Mouse (Mus musculus) midbrain, embryonic 15.5 days (tissue): ENCODE measurements around the gene Olfml3. TPM values are rescaled to one million over a fixed set of nuclear protein-coding genes. Genes with fewer than 3 reads are reported as not detected.
A peak's percentile ranks its signal among the peaks of the same experiment; 100 is the strongest.

ENCODE experiments used
- ATAC-seq: fragments of 200-750 bp; cut with Nextera tagmentation; replicated peaks from 2 replicates; pipeline ENCODE4 v1.8.0; 2017; ENCODE audit warnings: moderate TSS enrichment
- H3K27ac ChIP-seq: fragments of 300-500 bp; sonication (generic); 2 replicates; pipeline ENCODE4 v1.5.1; 2015; ENCODE audit warnings: mild to moderate bottlenecking, inconsistent platforms
- H3K27me3 ChIP-seq: fragments of 300-500 bp; sonication (generic); replicated peaks from 2 replicates; pipeline ENCODE4 v1.6.1; 2015; ENCODE audit warnings: inconsistent platforms
- H3K36me3 ChIP-seq: fragments of 300-500 bp; sonication (generic); replicated peaks from 2 replicates; pipeline ENCODE4 v1.6.1; 2015; ENCODE audit warnings: inconsistent platforms
- H3K4me1 ChIP-seq: fragments of 300-500 bp; sonication (generic); 2 replicates; pipeline ENCODE4 v1.6.1; 2015; ENCODE audit warnings: inconsistent platforms
- H3K4me2 ChIP-seq: fragments of 300-500 bp; sonication (generic); 2 replicates; pipeline ENCODE4 v1.6.1; 2015; ENCODE audit warnings: inconsistent platforms, mild to moderate bottlenecking, moderate library complexity
- H3K4me3 ChIP-seq: fragments of 300-500 bp; sonication (generic); 2 replicates; pipeline ENCODE4 v1.5.1; 2015; ENCODE audit warnings: mild to moderate bottlenecking, inconsistent platforms
- H3K9ac ChIP-seq: fragments of 300-500 bp; sonication (generic); 2 replicates; pipeline ENCODE4 v1.6.1; 2015; ENCODE audit warnings: mild to moderate bottlenecking, inconsistent platforms
- H3K9me3 ChIP-seq: fragments of 300-500 bp; sonication (generic); 2 replicates; pipeline ENCODE4 v1.6.1; 2016; ENCODE audit warnings: inconsistent platforms
- WGBS: fragments of 180-500 bp; shearing (Covaris S2); methylation state at CpG from one replicate; pipeline ENCODE4 v1.1.7; 2015; ENCODE audit warnings: mixed read lengths; 5-methylcytosine and 5-hydroxymethylcytosine counted together
- polyA plus RNA-seq: library from polyadenylated mRNA; unstranded; fragments of >200 nt; fragmentation: Nextera tagmentation; extraction: Ambion mirVana; gene quantifications from 2 replicates; pipeline ENCODE4 v1.2.1, GENCODE M21; 2015

Olfml3 gene
- polyA plus RNA-seq, result 4.8 and 6.5 TPM in 2 replicates

DNA sequence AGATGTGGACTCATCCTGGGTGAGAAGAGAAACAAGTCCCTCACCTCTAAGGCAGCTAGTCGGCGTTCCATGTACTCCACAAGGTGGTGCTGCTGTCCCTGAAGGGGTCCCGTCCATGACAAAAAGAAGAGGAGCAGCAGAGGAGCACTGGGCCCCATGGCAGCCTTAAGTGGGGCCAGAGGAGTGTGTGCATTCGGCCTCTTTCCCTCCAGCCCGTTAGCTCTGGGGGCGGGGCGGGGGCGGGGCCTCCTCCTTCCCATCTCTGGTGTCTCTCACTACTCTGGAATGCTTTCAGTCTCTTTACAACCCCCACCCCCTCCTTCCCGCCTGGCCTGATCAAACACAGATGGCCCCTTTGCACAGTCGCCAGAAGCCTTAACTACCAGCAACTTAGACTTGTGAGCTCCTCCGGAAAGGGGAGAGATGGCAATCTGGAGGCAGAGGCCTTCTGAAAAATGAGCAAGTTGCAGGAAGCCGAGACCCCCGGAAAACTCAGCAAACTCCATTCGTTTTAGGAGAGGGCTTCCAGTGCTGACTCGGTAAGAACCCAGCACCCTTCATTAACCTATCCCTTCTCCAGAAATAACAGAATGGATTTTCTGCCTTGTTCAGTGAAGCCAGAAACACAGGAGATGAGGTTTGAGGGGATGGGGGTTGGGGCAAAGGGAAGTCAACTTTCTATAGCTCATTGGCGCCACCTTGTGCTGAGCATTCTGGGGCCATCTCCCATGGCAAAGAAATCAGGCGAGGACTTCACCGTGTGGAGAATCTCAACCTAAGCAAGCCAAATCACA lies at the start of gene Olfml3:
Gene Olfml3, minus strand, starts transcription at position 224 of the 794 bp plus-strand sequence.
- Histone ChIP-seq H3K4me1 (peaks cover 42% of the 10 kb centered on the region), H3K27ac (peak within 1 kb of the TSS; percentile 72), H3K4me2 (peak within 1 kb of the TSS; percentile 46), H3K36me3 (no peaks in the 10 kb centered on the region; the same call in 1 of the 2 replicates), H3K9ac (peak within 1 kb of the TSS; percentile 25; the same call in 1 of the 2 replicates), H3K4me3 (peak within 1 kb of the TSS; percentile 16), H3K9me3 (no peaks in the 10 kb centered on the region), H3K27me3 (no peaks in the 10 kb centered on the region)
- ATAC-seq, result peak; percentile 44
- WGBS, result 1% methylated on average over 18 of the region's 18 CpGs

DNA sequence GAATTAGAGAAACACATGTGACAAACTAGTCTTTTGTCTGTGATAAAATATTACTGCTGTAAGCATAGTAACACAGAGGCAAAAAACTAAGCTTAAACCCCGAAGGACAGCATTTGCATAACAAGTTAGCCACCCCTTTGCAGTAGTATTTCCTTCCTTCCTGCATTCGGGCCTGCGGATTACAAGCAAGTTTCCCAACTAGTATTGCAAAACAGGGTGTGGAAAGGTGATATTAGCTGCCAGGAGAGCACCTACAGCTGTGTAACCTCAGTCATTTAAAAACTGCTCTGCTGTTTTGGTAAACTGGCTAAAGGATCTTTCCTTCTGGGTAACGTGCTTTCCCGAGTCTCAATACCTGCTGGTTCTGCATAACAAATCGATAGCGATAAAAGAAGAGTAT lies 49.4 kb upstream of the Olfml3 start:
- Histone ChIP-seq H3K9ac (no peak overlapping the region), H3K4me2 (no peak overlapping the region), H3K4me3 (no peak overlapping the region), H3K27me3 (no peaks in the 10 kb centered on the region), H3K27ac (no peak overlapping the region), H3K9me3 (no peaks in the 10 kb centered on the region), H3K4me1 (peaks cover 29% of the 10 kb centered on the region), H3K36me3 (no peaks in the 10 kb centered on the region)
- 64% methylated on average over 7 of the region's 7 CpGs for WGBS
- no peak for ATAC-seq

DNA sequence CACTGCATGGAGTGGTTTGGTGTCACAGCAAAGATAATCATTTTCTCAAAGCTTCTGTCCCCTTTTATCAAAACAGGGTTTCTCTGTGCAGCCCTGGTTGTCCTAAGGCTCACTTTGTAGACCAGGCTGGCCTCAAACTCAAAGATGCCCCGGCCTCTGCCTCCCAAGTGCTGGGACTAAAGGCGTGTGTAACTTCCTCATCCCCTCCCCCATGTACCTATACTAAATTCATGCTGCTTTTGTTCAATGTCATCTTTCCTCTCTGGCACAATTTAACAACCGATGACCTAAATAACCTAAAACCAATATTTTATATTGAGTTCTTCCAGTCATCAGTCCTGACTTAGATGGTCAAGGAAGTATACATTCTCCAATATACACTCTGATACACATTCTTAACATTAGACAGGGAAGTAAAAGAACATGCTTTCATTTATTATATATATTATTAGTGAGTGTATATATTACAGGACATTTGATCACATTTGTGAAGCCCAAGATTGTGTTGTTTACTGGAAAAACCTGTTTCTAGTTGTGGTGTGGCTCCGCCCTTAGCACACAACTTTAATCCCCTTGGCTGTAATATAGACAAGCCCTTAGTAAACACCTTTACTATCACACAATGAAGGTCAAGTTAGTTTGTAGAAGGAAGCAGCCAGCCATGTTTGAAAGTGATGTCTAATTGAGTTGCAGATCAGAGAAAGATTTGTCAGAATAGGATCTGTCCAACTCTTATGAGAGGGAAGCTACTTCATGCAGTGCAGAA lies 45.2 kb upstream of the Olfml3 start:
- Histone ChIP-seq H3K4me3 (no peak overlapping the region), H3K36me3 (no peaks in the 10 kb centered on the region), H3K4me2 (no peak overlapping the region), H3K27me3 (no peaks in the 10 kb centered on the region), H3K27ac (no peak overlapping the region), H3K4me1 (peaks cover 10% of the 10 kb centered on the region), H3K9me3 (no peaks in the 10 kb centered on the region), H3K9ac (no peak overlapping the region)
- WGBS, result 91% methylated on average over 4 of the region's 4 CpGs
- no peak for ATAC-seq

DNA sequence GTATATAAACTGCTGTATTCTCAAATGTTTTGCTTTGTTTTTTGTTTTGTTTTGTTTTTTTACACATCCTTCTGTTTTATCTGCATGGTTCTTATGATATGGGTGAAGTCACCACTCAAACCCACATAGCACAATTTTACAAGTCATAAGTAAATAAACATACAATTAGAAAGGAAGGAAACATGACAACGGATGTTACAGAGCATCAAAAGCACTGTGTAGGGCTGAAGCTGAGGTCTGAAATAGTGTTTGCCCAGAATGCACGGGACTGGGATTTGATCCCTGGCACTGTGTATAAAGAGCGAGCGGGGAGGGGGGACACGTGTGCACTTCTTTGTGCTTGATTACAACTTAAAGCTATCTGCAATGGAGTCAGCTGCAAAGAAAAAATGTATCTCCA lies 43.0 kb upstream of the Olfml3 start:
- Histone ChIP-seq H3K4me3 (no peak overlapping the region), H3K9me3 (no peaks in the 10 kb centered on the region), H3K27ac (no peak overlapping the region), H3K4me1 (peaks cover 3% of the 10 kb centered on the region; the same call in 1 of the 2 replicates), H3K9ac (no peak overlapping the region), H3K4me2 (no peak overlapping the region), H3K27me3 (no peaks in the 10 kb centered on the region), H3K36me3 (peaks cover 10% of the 10 kb centered on the region; the same call in 1 of the 2 replicates)
- 76% methylated on average over 5 of the region's 5 CpGs for WGBS
- no peak for ATAC-seq

DNA sequence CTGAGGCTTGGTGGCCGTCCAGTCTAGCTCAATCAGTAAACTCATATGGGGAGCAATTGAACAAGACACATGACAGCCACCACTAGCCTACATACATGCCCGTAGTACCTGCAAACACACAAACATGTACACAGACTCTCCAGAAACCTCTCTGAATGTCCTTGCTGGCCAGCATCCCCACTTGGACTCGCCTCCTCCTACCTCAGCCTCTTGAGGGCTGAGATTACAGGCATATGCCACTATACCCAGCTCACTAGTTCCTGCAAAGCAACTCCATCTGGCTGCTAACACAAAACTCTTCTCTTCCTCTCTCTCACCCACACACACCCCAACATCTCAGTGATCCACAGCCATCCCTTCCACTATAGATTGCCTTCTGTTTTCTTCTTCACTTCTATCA lies 42.5 kb upstream of the Olfml3 start:
- 87% methylated on average over 3 of the region's 3 CpGs for WGBS
- no peak overlapping the region for H3K4me3 ChIP-seq
- peaks cover 3% of the 10 kb centered on the region; the same call in 1 of the 2 replicates for H3K4me1 ChIP-seq
- H3K4me2 ChIP-seq, result no peak overlapping the region
- no peak overlapping the region for H3K9ac ChIP-seq
- H3K36me3 ChIP-seq, result peaks cover 10% of the 10 kb centered on the region; the same call in 1 of the 2 replicates
- no peak overlapping the region for H3K27ac ChIP-seq
- ATAC-seq, result no peak
- H3K9me3 ChIP-seq, result no peaks in the 10 kb centered on the region
- no peaks in the 10 kb centered on the region for H3K27me3 ChIP-seq

DNA sequence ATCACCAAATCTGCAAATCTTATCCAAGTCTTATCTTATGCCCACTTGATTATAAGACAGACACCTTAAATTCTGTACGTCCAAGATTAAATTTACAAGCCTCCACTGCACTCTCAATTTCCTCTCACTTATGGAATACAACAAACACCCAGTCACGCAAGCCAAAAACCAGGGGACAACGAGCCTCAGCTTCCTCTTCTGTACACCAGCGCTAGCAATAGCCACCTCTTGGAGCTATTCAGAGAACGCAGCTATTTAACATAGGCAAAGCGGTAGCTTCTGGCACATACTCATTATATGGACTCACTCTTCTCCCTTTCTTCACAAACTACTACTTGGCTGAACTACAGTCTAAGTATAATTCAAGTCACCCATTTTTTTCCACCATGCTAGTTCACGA lies 41.4 kb upstream of the Olfml3 start:
- Histone ChIP-seq H3K27me3 (no peaks in the 10 kb centered on the region), H3K36me3 (peaks cover 10% of the 10 kb centered on the region; the same call in 1 of the 2 replicates), H3K4me2 (no peak overlapping the region), H3K4me3 (no peak overlapping the region), H3K4me1 (peaks cover 3% of the 10 kb centered on the region; the same call in 1 of the 2 replicates), H3K9me3 (no peaks in the 10 kb centered on the region), H3K9ac (no peak overlapping the region), H3K27ac (no peak overlapping the region)
- WGBS, result 77% methylated on average over 7 of the region's 7 CpGs
- ATAC-seq, result no peak

DNA sequence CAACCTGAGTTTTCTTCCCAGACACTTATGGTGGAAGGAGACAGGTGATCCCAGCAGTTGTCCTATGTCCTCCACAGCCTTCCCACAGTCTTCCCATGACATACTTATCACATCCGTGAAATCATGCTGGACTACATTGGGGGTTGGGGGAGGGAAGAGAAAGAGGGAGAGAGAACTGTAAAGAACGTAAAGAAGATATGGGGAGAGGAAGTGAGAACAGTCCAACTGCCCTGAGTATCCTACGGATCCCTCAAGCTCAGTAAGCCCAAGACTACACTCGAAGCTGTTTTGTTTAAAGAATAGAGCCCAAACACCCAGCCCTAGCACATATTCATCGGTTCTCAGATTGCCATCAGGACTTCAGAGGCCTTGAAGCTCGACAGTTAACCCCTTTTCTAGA lies 40.9 kb upstream of the Olfml3 start:
- Histone ChIP-seq H3K36me3 (peaks cover 10% of the 10 kb centered on the region; the same call in 1 of the 2 replicates), H3K27ac (no peak overlapping the region), H3K9me3 (no peaks in the 10 kb centered on the region), H3K4me3 (no peak overlapping the region), H3K4me2 (no peak overlapping the region), H3K4me1 (peaks cover 3% of the 10 kb centered on the region; the same call in 1 of the 2 replicates), H3K27me3 (no peaks in the 10 kb centered on the region), H3K9ac (no peak overlapping the region)
- 91% methylated on average over 6 of the region's 6 CpGs for WGBS
- no peak for ATAC-seq

DNA sequence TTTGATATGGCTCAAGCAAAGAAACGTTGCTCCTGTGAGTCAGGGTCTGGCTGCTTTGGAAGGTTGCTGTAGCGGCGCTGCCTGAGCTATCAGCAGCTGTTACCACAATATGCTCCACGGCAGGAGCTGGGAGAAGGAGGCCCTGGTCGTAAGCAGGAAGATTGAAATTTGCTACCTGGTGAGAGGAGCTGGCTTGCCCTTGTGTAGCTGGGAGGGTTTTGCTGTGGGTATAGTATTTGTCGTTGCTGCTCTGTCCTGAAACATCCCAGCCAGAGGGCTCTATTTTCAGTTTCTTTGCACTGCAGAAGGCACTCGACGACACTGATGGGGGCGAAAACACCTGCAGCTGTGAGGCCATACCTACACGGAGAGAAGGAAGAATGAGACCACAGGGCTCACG lies 40.1 kb upstream of the Olfml3 start:
- no peak for ATAC-seq
- Histone ChIP-seq H3K4me1 (peaks cover 3% of the 10 kb centered on the region; the same call in 1 of the 2 replicates), H3K27ac (no peak overlapping the region), H3K9ac (no peak overlapping the region), H3K4me2 (no peak overlapping the region), H3K36me3 (peaks cover 10% of the 10 kb centered on the region; the same call in 1 of the 2 replicates), H3K9me3 (no peaks in the 10 kb centered on the region), H3K4me3 (no peak overlapping the region), H3K27me3 (no peaks in the 10 kb centered on the region)
- 88% methylated on average over 11 of the region's 11 CpGs for WGBS

DNA sequence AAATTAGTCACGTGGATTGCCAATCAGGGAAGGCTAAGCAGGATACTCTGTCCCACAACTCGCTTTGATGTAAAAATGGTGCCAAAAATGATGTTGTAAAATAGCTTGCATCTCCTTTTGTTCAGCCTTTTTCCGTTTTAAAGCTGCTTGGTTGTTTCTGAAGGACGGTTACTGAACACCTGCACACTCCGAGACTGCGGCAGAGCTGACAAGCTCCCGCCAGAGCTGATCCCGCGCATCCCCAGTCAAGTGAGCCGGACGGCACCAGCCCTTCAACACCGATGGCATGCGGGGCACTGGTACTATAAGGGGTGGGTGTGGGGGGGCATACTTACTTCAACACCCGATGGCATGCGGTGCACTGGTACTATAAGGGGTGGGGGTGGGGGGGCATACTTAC lies 36.2 kb upstream of the Olfml3 start:
- ATAC-seq, result no peak; the same call in 1 of the 2 replicates
- Histone ChIP-seq H3K4me1 (no peaks in the 10 kb centered on the region), H3K9me3 (no peaks in the 10 kb centered on the region), H3K9ac (no peak overlapping the region), H3K36me3 (peaks cover 13% of the 10 kb centered on the region), H3K27ac (no peak overlapping the region), H3K27me3 (no peaks in the 10 kb centered on the region), H3K4me3 (no peak overlapping the region), H3K4me2 (no peak overlapping the region)
- WGBS, result 83% methylated on average over 15 of the region's 15 CpGs

DNA sequence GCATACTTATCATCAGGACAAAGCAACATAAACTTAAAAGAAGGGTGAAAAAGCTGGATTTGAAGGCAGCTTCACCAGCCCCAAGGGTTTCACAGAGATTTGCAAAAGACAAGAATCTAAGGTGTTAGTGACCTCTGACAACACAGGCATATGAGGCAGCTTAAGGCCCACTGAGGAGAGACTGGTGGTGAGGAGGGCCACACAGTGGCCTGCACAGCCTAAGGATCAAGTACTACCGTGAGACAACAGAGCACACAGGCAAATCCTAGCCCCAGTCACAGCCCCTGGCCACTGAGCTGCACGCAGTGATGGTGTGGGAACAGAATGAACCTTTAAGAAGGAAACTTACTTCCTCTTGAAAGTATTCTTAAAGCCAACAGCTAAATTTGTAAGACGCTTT lies 35.7 kb upstream of the Olfml3 start:
- 80% methylated on average over 3 of the region's 3 CpGs for whole genome bisulfite sequencing
- Histone ChIP-seq H3K27me3 (no peaks in the 10 kb centered on the region), H3K27ac (no peak overlapping the region), H3K4me3 (no peak overlapping the region), H3K4me1 (no peaks in the 10 kb centered on the region), H3K36me3 (peaks cover 13% of the 10 kb centered on the region), H3K9ac (no peak overlapping the region), H3K9me3 (no peaks in the 10 kb centered on the region), H3K4me2 (no peak overlapping the region)
- no peak for ATAC-seq

DNA sequence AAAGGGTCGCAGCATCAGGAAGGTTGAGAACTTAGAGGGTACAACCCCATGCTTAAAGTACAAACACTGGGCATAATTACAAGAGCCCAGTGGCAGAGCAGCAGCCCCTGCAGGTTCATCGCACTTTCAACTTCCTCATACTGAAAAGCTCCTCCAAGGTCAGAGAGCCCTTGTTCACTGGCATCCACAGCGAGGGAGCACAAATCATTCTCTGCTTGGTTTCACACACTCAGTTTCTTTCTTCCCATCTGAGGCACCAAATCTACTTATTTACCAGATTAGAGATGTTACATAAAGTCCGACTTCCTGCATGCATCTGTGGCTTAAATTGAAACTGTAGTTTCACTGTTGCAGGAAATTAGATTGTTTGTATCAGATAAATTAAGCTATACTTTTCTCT lies 35.0 kb upstream of the Olfml3 start:
- no peak for ATAC-seq

DNA sequence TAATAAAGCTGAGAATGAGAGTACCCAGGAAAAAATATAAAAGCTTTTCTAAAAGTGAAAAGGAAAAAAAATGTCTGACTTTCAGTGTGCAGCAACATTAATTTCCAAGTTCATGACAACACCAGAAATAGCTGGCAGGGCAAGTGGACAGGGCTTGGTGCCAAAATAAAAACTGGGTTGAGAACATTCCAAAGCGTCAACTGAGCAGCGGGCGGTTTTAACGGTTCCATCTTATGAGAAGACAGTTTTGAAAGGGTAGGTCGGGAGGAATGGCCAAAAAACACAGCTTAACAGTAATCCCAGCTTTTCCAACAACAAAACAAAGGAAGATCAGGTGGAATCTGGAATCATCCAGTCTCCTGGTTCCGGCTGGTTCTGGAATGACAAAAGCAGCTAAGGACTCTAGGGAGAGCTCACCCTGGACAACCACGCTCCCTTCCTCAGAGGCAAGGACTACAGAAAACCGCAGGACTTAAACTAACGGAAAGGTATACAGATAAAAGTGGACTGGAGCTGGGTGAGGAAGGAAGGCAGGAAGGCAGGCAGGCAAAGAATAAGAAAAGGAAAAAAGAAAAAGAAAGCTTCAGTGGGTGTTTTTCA lies 33.8 kb upstream of the Olfml3 start:
- Histone ChIP-seq H3K9me3 (no peaks in the 10 kb centered on the region), H3K27me3 (no peaks in the 10 kb centered on the region), H3K4me1 (no peaks in the 10 kb centered on the region), H3K27ac (no peak overlapping the region), H3K4me2 (no peak overlapping the region), H3K4me3 (no peak overlapping the region), H3K9ac (no peak overlapping the region), H3K36me3 (peaks cover 4% of the 10 kb centered on the region; the same call in 1 of the 2 replicates)
- 69% methylated on average over 9 of the region's 9 CpGs for WGBS
- ATAC-seq, result no peak

More for the DNA sequence above, 35.0 kb upstream of the Olfml3 start:
- no peaks in the 10 kb centered on the region for H3K9me3 ChIP-seq
- H3K4me1 ChIP-seq, result no peaks in the 10 kb centered on the region
- WGBS, result 78% methylated on average over 4 of the region's 4 CpGs
- no peak overlapping the region for H3K27ac ChIP-seq
- H3K27me3 ChIP-seq, result no peaks in the 10 kb centered on the region
- H3K36me3 ChIP-seq, result peaks cover 13% of the 10 kb centered on the region
- H3K9ac ChIP-seq, result no peak overlapping the region
- no peak overlapping the region for H3K4me2 ChIP-seq
- no peak overlapping the region for H3K4me3 ChIP-seq
